Mouse (Mus musculus) left cerebral cortex, adult 2 months (tissue): ENCODE results near the gene Tex26. TPM values are rescaled to one million over a fixed set of nuclear protein-coding genes. Genes with fewer than 3 reads are reported as not detected.

Experiments used
- DNase-seq, 2 experiments: peaks; one replicate each; pipeline ENCODE4 v3.0.0; 2021 to 2022; ENCODE audit warnings: low spot score in 2 of 2, mixed read lengths in 1 of 2; ENCODE audit errors: extremely low spot score in 1 of 2
- H3K27ac ChIP-seq: fragments of 200-600 bp; 2 replicates; pipeline ENCODE4 v1.8.1; 2022
- H3K4me3 ChIP-seq: fragments of 200-600 bp; 2 replicates; pipeline ENCODE4 v1.8.1; 2022
- CTCF ChIP-seq: fragments of 200-600 bp; IDR thresholded peaks from 2 replicates; pipeline ENCODE4 v1.8.1; 2022; ENCODE audit warnings: antibody characterized with exemption, mild to moderate bottlenecking, moderate library complexity
- intact Hi-C: fragments of 180-260 bp; cut with DNase I; formaldehyde crosslinking; loops from one replicate; pipeline ENCODE4 v1.15.1; 2025
- long read RNA-seq, 2 experiments: library from polyadenylated mRNA; stranded (forward); transcript quantifications; one replicate each; pipeline ENCODE4 v2.0.0; 2021; ENCODE audit warnings: borderline mapping rate in 2 of 2
- total RNA-seq, 2 experiments: library from RNA; stranded (reverse); gene quantifications; 2 replicates each; pipeline ENCODE4 v1.2.3; 2021

Tex26 gene
- total RNA-seq: under 1 TPM in 1 of 2 experiments, not detected in 1; 0.77 TPM
- long read RNA-seq, experiment 1: 0 reads
- long read RNA-seq, experiment 2: 0 reads

- H3K27ac ChIP-seq: peak within 1 kb of the TSS; percentile 79
- no peak for TF ChIP-seq CTCF
- peak within 1 kb of the TSS; percentile 48 for H3K4me3 ChIP-seq
- intact Hi-C loops: no loop called here
- DNase-seq: peak; percentile 58 to 65
Measured at GRCm38 (mm10) chr5:149439531-149440179, at the start of gene Tex26. Gene Tex26 (plus strand): TSS chr5:149439660.

- no peak for TF ChIP-seq CTCF
- no peak for DNase-seq
- Histone ChIP-seq H3K27ac (no peak overlapping the region), H3K4me3 (no peak overlapping the region)
- intact Hi-C loops: no loop called here
Measured at GRCm38 (mm10) chr5:149391574-149392375, 47.7 kb upstream of the Tex26 start.

- intact Hi-C loops: no loop called here
- no peak overlapping the region for H3K4me3 ChIP-seq
- no peak for DNase-seq
- no peak; the same call in 1 of the 2 replicates for TF ChIP-seq CTCF
- H3K27ac ChIP-seq: no peak overlapping the region
Measured at GRCm38 (mm10) chr5:149392420-149392988, 47.0 kb upstream of the Tex26 start.

- no peak for DNase-seq
- no peak overlapping the region for H3K27ac ChIP-seq
- H3K4me3 ChIP-seq: no peak overlapping the region
- intact Hi-C loops: no loop called here
- TF ChIP-seq CTCF: no peak
Measured at GRCm38 (mm10) chr5:149401446-149401975, 37.9 kb upstream of the Tex26 start.

- no peak overlapping the region for H3K4me3 ChIP-seq
- TF ChIP-seq CTCF: no peak
- intact Hi-C loops: no loop called here
- no peak for DNase-seq
- H3K27ac ChIP-seq: no peak overlapping the region
Measured at GRCm38 (mm10) chr5:149402029-149402428, 37.4 kb upstream of the Tex26 start.

GRCm38 (mm10) chr5:149403386-149403785 is 36.1 kb upstream of the Tex26 start:
- no peak for DNase-seq
- intact Hi-C loops: no loop called here
- Histone ChIP-seq H3K27ac (no peak overlapping the region), H3K4me3 (no peak overlapping the region)
- no peak for TF ChIP-seq CTCF

GRCm38 (mm10) chr5:149404710-149405109 is 34.8 kb upstream of the Tex26 start:
- Histone ChIP-seq H3K27ac (no peak overlapping the region), H3K4me3 (no peak overlapping the region)
- DNase-seq: no peak
- intact Hi-C loops: loop anchor here (2.0 kb wide), 1 partner anchor 24 kb away; no protein-coding TSS in a partner anchor
- TF ChIP-seq CTCF: peak; percentile 22

- no peak for TF ChIP-seq CTCF
- intact Hi-C loops: no loop called here
- no peak overlapping the region for H3K4me3 ChIP-seq
- H3K27ac ChIP-seq: peak overlapping the region; percentile 84
- DNase-seq: peak; percentile 31 to 32
Measured at GRCm38 (mm10) chr5:149406791-149407276, 32.6 kb upstream of the Tex26 start.

- TF ChIP-seq CTCF: no peak
- intact Hi-C loops: no loop called here
- Histone ChIP-seq H3K27ac (no peak overlapping the region), H3K4me3 (no peak overlapping the region)
- no peak for DNase-seq
Measured at GRCm38 (mm10) chr5:149409502-149409901, 30.0 kb upstream of the Tex26 start.

GRCm38 (mm10) chr5:149411509-149412193 is 27.8 kb upstream of the Tex26 start, which contains the start of gene Medag:
Gene Medag (plus strand): TSS chr5:149411749.
- intact Hi-C loops: loop anchor here (2.0 to 5.0 kb wide), 2 partner anchors 71 to 73 kb away; no protein-coding TSS in a partner anchor
- no peak for TF ChIP-seq CTCF
- DNase-seq: peak; percentile 60 to 75
- Histone ChIP-seq H3K27ac (peak within 1 kb of the TSS; percentile 94), H3K4me3 (peak within 1 kb of the TSS; percentile 45)

- DNase-seq: peak; percentile 12 to 24
- peak overlapping the region; percentile 45 for H3K4me3 ChIP-seq
- intact Hi-C loops: loop anchor here (2.0 to 5.0 kb wide), 2 partner anchors 70 to 73 kb away; no protein-coding TSS in a partner anchor
- no peak for TF ChIP-seq CTCF
- peak overlapping the region; percentile 94 for H3K27ac ChIP-seq
Measured at GRCm38 (mm10) chr5:149412194-149412575, 27.3 kb upstream of the Tex26 start.
